Mouse (Mus musculus): Measurements from ENCODE around the gene Dguok. TPM values are rescaled to one million over a fixed set of nuclear protein-coding genes. Genes with fewer than 3 reads are reported as not detected.

The Dguok gene
- polyA plus RNA-seq, 1 experiment from 2014 or later: 75.5 TPM

GRCm38 (mm10) chr6:83442639-83443038 lies 64.1 kb downstream of the Dguok start:
- Histone ChIP-seq H3K4me3 (replicated peaks; ENCODE audit: low read depth, low read length) (no peak overlapping the region), H3K4me1 (replicated peaks; ENCODE audit: insufficient read depth, low read length) (peaks cover 47% of the 10 kb centered on the region), H3K27me3 (ENCODE audit: insufficient read depth, low read length) (no peaks in the 10 kb centered on the region), H3K9me3 (replicated peaks; ENCODE audit: low read length) (no peaks in the 10 kb centered on the region), H3K4me2 (ENCODE audit: low read length) (peak overlapping the region; percentile 75), H3K9ac (ENCODE audit: low read depth, low read length) (no peak overlapping the region), H3K27ac (peak overlapping the region; percentile 96), H3K36me3 (ENCODE audit: insufficient read depth, low read length) (peaks cover 7% of the 10 kb centered on the region; the same call in 1 of the 2 replicates)
- no peak for TF ChIP-seq CTCF (IDR thresholded peaks at IDR 0.05; ENCODE audit: low read depth)
- 38% methylated on average over 3 of the region's 3 CpGs for WGBS
- no peak for ATAC-seq (replicated peaks; ENCODE audit: low FRiP score, low read depth)
- DNase-seq (ENCODE audit: low spot score): no peak

GRCm38 (mm10) chr6:83441259-83442061 lies 65.3 kb downstream of the Dguok start:
- peaks cover 7% of the 10 kb centered on the region; the same call in 1 of the 2 replicates for H3K36me3 ChIP-seq (ENCODE audit: insufficient read depth, low read length)
- ATAC-seq (replicated peaks; ENCODE audit: low FRiP score, low read depth) (peak; percentile 87), DNase-seq (ENCODE audit: low spot score) (peak; percentile 93)
- under 1% methylated on average over 43 of the region's 48 CpGs for WGBS
- peak overlapping the region; percentile 84 for H3K9ac ChIP-seq (ENCODE audit: low read depth, low read length)
- H3K4me1 ChIP-seq (replicated peaks; ENCODE audit: insufficient read depth, low read length): peaks cover 47% of the 10 kb centered on the region
- peak overlapping the region; percentile 75 for H3K4me2 ChIP-seq (ENCODE audit: low read length)
- no peaks in the 10 kb centered on the region for H3K9me3 ChIP-seq (replicated peaks; ENCODE audit: low read length)
- H3K27ac ChIP-seq: peak overlapping the region; percentile 96
- H3K27me3 ChIP-seq (ENCODE audit: insufficient read depth, low read length): no peaks in the 10 kb centered on the region
- peak overlapping the region; percentile 71 for H3K4me3 ChIP-seq (replicated peaks; ENCODE audit: low read depth, low read length)
- TF ChIP-seq CTCF (IDR thresholded peaks at IDR 0.05; ENCODE audit: low read depth): no peak; the same call in 1 of the 2 replicates

GRCm38 (mm10) chr6:83440510-83441258 lies 66.1 kb downstream of the Dguok start:
- H3K4me1 ChIP-seq (replicated peaks; ENCODE audit: insufficient read depth, low read length): peaks cover 42% of the 10 kb centered on the region
- H3K9me3 ChIP-seq (replicated peaks; ENCODE audit: low read length): no peaks in the 10 kb centered on the region

GRCm38 (mm10) chr6:83440197-83440509 lies 66.6 kb downstream of the Dguok start:
- H3K36me3 ChIP-seq (ENCODE audit: insufficient read depth, low read length): peaks cover 8% of the 10 kb centered on the region; the same call in 1 of the 2 replicates
- no peak for TF ChIP-seq CTCF (IDR thresholded peaks at IDR 0.05; ENCODE audit: low read depth)

More at GRCm38 (mm10) chr6:83440510-83441258, 66.1 kb downstream of the Dguok start:
- WGBS: 4% methylated on average over 26 of the region's 26 CpGs
- Histone ChIP-seq H3K27ac (peak overlapping the region; percentile 96), H3K4me2 (ENCODE audit: low read length) (peak overlapping the region; percentile 75), H3K9ac (ENCODE audit: low read depth, low read length) (peak overlapping the region; percentile 84), H3K36me3 (ENCODE audit: insufficient read depth, low read length) (peaks cover 7% of the 10 kb centered on the region; the same call in 1 of the 2 replicates), H3K27me3 (ENCODE audit: insufficient read depth, low read length) (no peaks in the 10 kb centered on the region), H3K4me3 (replicated peaks; ENCODE audit: low read depth, low read length) (peak overlapping the region; percentile 71)
- DNase-seq (ENCODE audit: low spot score) (peak; percentile 86), ATAC-seq (replicated peaks; ENCODE audit: low FRiP score, low read depth) (peak; percentile 17; the same call in 1 of the 2 replicates)
- TF ChIP-seq CTCF (IDR thresholded peaks at IDR 0.05; ENCODE audit: low read depth): no peak

GRCm38 (mm10) chr6:83439781-83440180 lies 67.0 kb downstream of the Dguok start:
- 40% methylated on average over 5 of the region's 5 CpGs for WGBS
- Histone ChIP-seq H3K4me3 (replicated peaks; ENCODE audit: low read depth, low read length) (peak overlapping the region; percentile 71; the same call in 1 of the 2 replicates), H3K4me2 (ENCODE audit: low read length) (peak overlapping the region; percentile 75), H3K27me3 (ENCODE audit: insufficient read depth, low read length) (no peaks in the 10 kb centered on the region), H3K4me1 (replicated peaks; ENCODE audit: insufficient read depth, low read length) (peaks cover 46% of the 10 kb centered on the region), H3K9ac (ENCODE audit: low read depth, low read length) (peak overlapping the region; percentile 84; the same call in 1 of the 2 replicates), H3K27ac (no peak overlapping the region), H3K36me3 (ENCODE audit: insufficient read depth, low read length) (peaks cover 11% of the 10 kb centered on the region; the same call in 1 of the 2 replicates), H3K9me3 (replicated peaks; ENCODE audit: low read length) (no peaks in the 10 kb centered on the region)
- ATAC-seq (replicated peaks; ENCODE audit: low FRiP score, low read depth) (no peak), DNase-seq (ENCODE audit: low spot score) (no peak)
- no peak for TF ChIP-seq CTCF (IDR thresholded peaks at IDR 0.05; ENCODE audit: low read depth)

More at GRCm38 (mm10) chr6:83440197-83440509, 66.6 kb downstream of the Dguok start:
- Histone ChIP-seq H3K27me3 (ENCODE audit: insufficient read depth, low read length) (no peaks in the 10 kb centered on the region), H3K4me3 (replicated peaks; ENCODE audit: low read depth, low read length) (peak overlapping the region; percentile 71), H3K4me2 (ENCODE audit: low read length) (peak overlapping the region; percentile 75), H3K9me3 (replicated peaks; ENCODE audit: low read length) (no peaks in the 10 kb centered on the region), H3K4me1 (replicated peaks; ENCODE audit: insufficient read depth, low read length) (peaks cover 43% of the 10 kb centered on the region), H3K9ac (ENCODE audit: low read depth, low read length) (peak overlapping the region; percentile 84; the same call in 1 of the 2 replicates), H3K27ac (0 out of 2 replicates have a peak overlapping the region, but pooled peaks have one; percentile 96)
- WGBS: 25% methylated on average over 3 of the region's 3 CpGs
- no peak for ATAC-seq (replicated peaks; ENCODE audit: low FRiP score, low read depth)
- no peak for DNase-seq (ENCODE audit: low spot score)

Data from kidney, postnatal 0 days (tissue).